Comparison of ENCODE assay signal across 8 mouse cellular contexts in the genomic region with DNA sequence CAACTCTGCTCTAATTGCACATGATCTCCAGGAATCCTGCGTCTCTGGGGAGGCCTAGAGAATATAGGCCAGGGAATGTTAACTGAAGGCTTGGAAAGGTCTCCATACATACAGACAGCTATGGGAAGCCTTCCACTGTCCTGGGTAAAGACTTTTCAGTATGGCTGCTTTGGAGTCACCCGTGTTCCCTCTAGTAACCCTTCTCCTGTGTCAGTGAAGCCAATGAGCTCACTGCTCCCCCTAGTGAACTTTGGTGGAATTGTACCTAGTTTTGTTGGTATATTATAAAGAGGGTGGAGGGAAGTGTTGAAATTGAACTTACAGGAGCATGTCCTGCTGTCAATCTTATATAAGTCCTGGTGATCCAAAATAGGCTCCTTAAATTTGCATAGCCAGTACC.
DNase-seq lines count a peak whose midpoint lies in the region; ATAC-seq and TF ChIP-seq lines count a peak whose summit lies in the region.
"Had no signal": no experiment of that assay in that cellular context is flagged by ENCODE, and none has a peak within 500 bp of the region (broad histone marks: within the 10 kb centered on the region; RNA-seq: fewer than 3 reads in every experiment).

No protein-coding gene starts in this region.

- no peaks in the 10 kb centered on the region for H3K9me3 ChIP-seq in liver, embryonic 12.5 days (replicated peaks)
- no peaks in the 10 kb centered on the region for H3K9me3 ChIP-seq in intestine, embryonic 16.5 days (ENCODE audit: control insufficient read depth, low read length)

- no peak for TF ChIP-seq POLR2A in liver, adult 2 months (IDR thresholded peaks at IDR 0.05; ENCODE audit: extremely low read depth, insufficient read depth, low read length)

- H3K27me3 ChIP-seq in liver, adult 2 months (ENCODE audit: control insufficient read depth, insufficient read depth, low read length), result no peaks in the 10 kb centered on the region
- no peaks in the 10 kb centered on the region; the same call in 1 of the 2 replicates for H3K27me3 ChIP-seq in liver, embryonic 12.5 days (replicated peaks)
- no peaks in the 10 kb centered on the region for H3K27me3 ChIP-seq in intestine, embryonic 16.5 days (replicated peaks; ENCODE audit: control insufficient read depth, insufficient read depth, low read length)

- H3K36me3 ChIP-seq in liver, adult 2 months (ENCODE audit: control insufficient read depth, insufficient read depth, low read length), result no peaks in the 10 kb centered on the region
- H3K36me3 ChIP-seq in liver, embryonic 12.5 days, result no peaks in the 10 kb centered on the region
- H3K36me3 ChIP-seq in intestine, embryonic 16.5 days (ENCODE audit: control insufficient read depth, insufficient read depth, low read length), result no peaks in the 10 kb centered on the region

- DNase-seq in liver, adult 2 months (ENCODE audit: extremely low read depth, low read depth, low spot score), result peak; percentile 30
- peak; percentile 72 for DNase-seq in R1 (ENCODE audit: low read depth, low spot score)
- peak; percentile 73 for DNase-seq in retina, postnatal 1 day
- DNase-seq in frontal cortex, postnatal 10 days (ENCODE audit: low spot score in 2 of 2), result no peak

- peak; percentile 43 for TF ChIP-seq CTCF in liver, adult 2 months (IDR thresholded peaks at IDR 0.05; ENCODE audit: low read depth, low read length)

- WGBS in liver, adult 2 months, result 46% methylated on average over 2 of the region's 2 CpGs
- WGBS in liver, embryonic 12.5 days (ENCODE audit: insufficient replicate concordance), result 46% methylated on average over 2 of the region's 2 CpGs
- WGBS in intestine, embryonic 16.5 days, result 43% methylated on average over 2 of the region's 2 CpGs

- no peaks in the 10 kb centered on the region for H3K4me1 ChIP-seq in liver, adult 2 months (ENCODE audit: control insufficient read depth, insufficient read depth, low read length)
- no peaks in the 10 kb centered on the region for H3K4me1 ChIP-seq in liver, embryonic 12.5 days
- no peaks in the 10 kb centered on the region for H3K4me1 ChIP-seq in intestine, embryonic 16.5 days (ENCODE audit: control insufficient read depth, insufficient read depth, low read length)

- ATAC-seq in liver, embryonic 12.5 days, result no peak
- peak; percentile 84 for ATAC-seq in common myeloid progenitor, adult 5-6 weeks (replicated peaks; ENCODE audit: low read depth, poor library complexity, severe bottlenecking)
- peak; percentile 48; the same call in 1 of the 2 replicates for ATAC-seq in intestine, embryonic 16.5 days

- H3K9ac ChIP-seq in liver, adult 2 months (ENCODE audit: low read depth, low read length), result no peak overlapping the region
- no peak overlapping the region for H3K9ac ChIP-seq in liver, embryonic 12.5 days
- H3K9ac ChIP-seq in intestine, embryonic 16.5 days (ENCODE audit: low read depth, low read length), result no peak overlapping the region

- H3K79me2 ChIP-seq in liver, adult 2 months (ENCODE audit: control insufficient read depth, insufficient read depth, low read length), result no peaks in the 10 kb centered on the region

- H3K27ac ChIP-seq in liver, adult 2 months (replicated peaks; ENCODE audit: insufficient read depth, low read depth, low read length), result no peak overlapping the region
- H3K27ac ChIP-seq in liver, embryonic 12.5 days, result no peak overlapping the region
- H3K27ac ChIP-seq in intestine, embryonic 16.5 days (ENCODE audit: low read length), result no peak overlapping the region
- H3K27ac ChIP-seq: macrophage had no signal

- H3K4me2 ChIP-seq in liver, embryonic 12.5 days, result no peak overlapping the region
- H3K4me2 ChIP-seq in intestine, embryonic 16.5 days (ENCODE audit: low read depth, low read length), result no peak overlapping the region

- no peak overlapping the region for H3K4me3 ChIP-seq in liver, adult 2 months (ENCODE audit: insufficient read depth, low read depth, low read length)
- no peak overlapping the region for H3K4me3 ChIP-seq in liver, embryonic 12.5 days
- no peak overlapping the region for H3K4me3 ChIP-seq in intestine, embryonic 16.5 days (ENCODE audit: low read length)

Comparison
In these comparisons a context has a peak if more than half of its experiments do, and no peak if none do; other contexts are left out.
1. DNase-seq: peak in liver, adult 2 months (single experiment), R1 (single experiment) and retina, postnatal 1 day (single experiment); none in frontal cortex, postnatal 10 days (0 of 2).